Mouse (Mus musculus) heart, embryonic 11.5 days (tissue): ENCODE data around the gene Mapkap1. TPM values are rescaled to one million over a fixed set of nuclear protein-coding genes. Genes with fewer than 3 reads are reported as not detected.
"Not testable (repeated sequence)": the region's sequence is repeated elsewhere in the genome, so short reads cannot be mapped to it uniquely, and the experiment has no call there.

Source experiments
- ATAC-seq: fragments of 200-750 bp; cut with Nextera tagmentation; replicated peaks from 2 replicates; pipeline ENCODE4 v1.8.0; 2017; ENCODE audit warnings: moderate library complexity; ENCODE audit not compliant: insufficient number of reproducible peaks, low FRiP score, low TSS enrichment
- H3K27ac ChIP-seq: fragments of 300-500 bp; sonication (generic); 2 replicates; pipeline ENCODE4 v1.5.1; 2014; ENCODE audit warnings: mild to moderate bottlenecking, low read depth, low read length
- H3K27me3 ChIP-seq: fragments of 300-500 bp; sonication (generic); 2 replicates; pipeline ENCODE4 v1.6.1; 2014; ENCODE audit warnings: mild to moderate bottlenecking, low read length, mixed read lengths; ENCODE audit not compliant: control insufficient read depth, insufficient read depth
- H3K36me3 ChIP-seq: fragments of 300-500 bp; sonication (generic); 2 replicates; pipeline ENCODE4 v1.6.1; 2014; ENCODE audit warnings: mild to moderate bottlenecking, low read length, moderate library complexity, mixed read lengths; ENCODE audit not compliant: control insufficient read depth, insufficient read depth
- H3K4me1 ChIP-seq: fragments of 300-500 bp; sonication (generic); 2 replicates; pipeline ENCODE4 v1.6.1; 2014; ENCODE audit warnings: low read length; ENCODE audit not compliant: control insufficient read depth, insufficient read depth
- H3K4me2 ChIP-seq: fragments of 300-500 bp; sonication (generic); 2 replicates; pipeline ENCODE4 v1.6.1; 2014; ENCODE audit warnings: mild to moderate bottlenecking, moderate library complexity
- H3K4me3 ChIP-seq: fragments of 300-500 bp; sonication (generic); 2 replicates; pipeline ENCODE4 v1.5.1; 2014; ENCODE audit warnings: low read depth, low read length
- H3K9ac ChIP-seq: fragments of 300-500 bp; sonication (generic); 2 replicates; pipeline ENCODE4 v1.6.1; 2014; ENCODE audit warnings: mild to moderate bottlenecking, low read depth, low read length, moderate library complexity
- H3K9me3 ChIP-seq: fragments of 300-500 bp; sonication (generic); replicated peaks from 2 replicates; pipeline ENCODE4 v1.6.1; 2016; ENCODE audit warnings: low read length; ENCODE audit not compliant: control insufficient read depth
- WGBS: fragments of 180-500 bp; shearing (Covaris S2); extraction: QIAGEN DNeasy Blood & Tissue Kit; methylation state at CpG from one replicate; pipeline ENCODE4 v1.1.7; 2014; ENCODE audit not compliant: insufficient replicate concordance; 5-methylcytosine and 5-hydroxymethylcytosine counted together
- polyA plus RNA-seq: library from polyadenylated mRNA; unstranded; fragments of >200 nt; fragmentation: Nextera tagmentation; extraction: Ambion mirVana; gene quantifications from 2 replicates; pipeline ENCODE4 v1.2.1, GENCODE M21; 2014

The Mapkap1 gene
- polyA plus RNA-seq, 1 experiment from 2014 or later = 61.7 TPM

DNA sequence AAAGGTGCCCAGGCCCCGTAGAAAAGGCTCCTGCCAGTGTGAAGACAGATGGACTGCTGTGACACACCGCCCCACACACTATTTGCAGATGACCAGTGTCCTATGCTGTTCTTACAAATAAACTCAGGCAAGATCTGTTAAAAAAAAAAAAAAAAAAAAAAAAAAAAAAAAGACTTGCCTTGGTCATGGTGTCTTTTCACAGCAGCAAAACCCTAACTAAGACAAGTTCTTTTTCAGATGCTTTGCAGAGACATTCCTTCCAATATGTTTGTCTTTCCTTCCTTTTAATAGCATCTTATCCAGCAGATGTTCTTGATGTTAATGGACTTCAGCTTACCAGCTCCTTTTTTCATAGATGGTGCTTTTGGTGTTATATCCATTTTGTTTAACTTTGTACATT is 99.6 kb downstream of the Mapkap1 start:
- not testable (repeated sequence) for ATAC-seq, H3K4me1 ChIP-seq, H3K27ac ChIP-seq, H3K9me3 ChIP-seq, H3K27me3 ChIP-seq, H3K36me3 ChIP-seq, H3K4me2 ChIP-seq, H3K4me3 ChIP-seq, H3K9ac ChIP-seq
- 89% methylated on average over 2 of the region's 2 CpGs for WGBS

DNA sequence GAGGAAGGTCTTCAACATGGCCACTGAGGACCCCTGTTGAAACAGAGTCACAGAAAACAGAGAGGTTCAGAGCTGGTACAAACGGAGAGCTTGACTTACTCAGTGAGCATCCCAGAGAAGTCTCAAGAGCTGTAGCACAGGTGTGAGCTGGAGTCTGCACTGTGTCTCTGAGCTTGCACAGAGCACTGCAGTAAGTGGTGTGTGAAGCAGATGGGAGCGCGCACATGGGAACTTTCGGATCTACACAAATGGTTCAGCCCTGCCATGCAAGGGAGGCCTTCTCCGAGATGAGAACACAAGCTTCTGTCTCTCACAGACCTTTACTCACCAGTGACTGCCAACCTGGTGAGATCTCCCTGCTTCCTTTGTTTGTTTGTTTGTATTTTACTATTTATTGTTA is 103.3 kb downstream of the Mapkap1 start:
- 0 out of 2 replicates have a peak, but pooled peaks cover 3% of the 10 kb centered on the region for H3K9me3 ChIP-seq
- H3K9ac ChIP-seq = no peak overlapping the region
- WGBS = 85% methylated on average over 5 of the region's 5 CpGs
- no peaks in the 10 kb centered on the region for H3K27me3 ChIP-seq
- H3K4me1 ChIP-seq = no peaks in the 10 kb centered on the region
- H3K27ac ChIP-seq = no peak overlapping the region
- no peak for ATAC-seq
- no peak overlapping the region for H3K4me2 ChIP-seq
- no peak overlapping the region for H3K4me3 ChIP-seq
- no peaks in the 10 kb centered on the region for H3K36me3 ChIP-seq

DNA sequence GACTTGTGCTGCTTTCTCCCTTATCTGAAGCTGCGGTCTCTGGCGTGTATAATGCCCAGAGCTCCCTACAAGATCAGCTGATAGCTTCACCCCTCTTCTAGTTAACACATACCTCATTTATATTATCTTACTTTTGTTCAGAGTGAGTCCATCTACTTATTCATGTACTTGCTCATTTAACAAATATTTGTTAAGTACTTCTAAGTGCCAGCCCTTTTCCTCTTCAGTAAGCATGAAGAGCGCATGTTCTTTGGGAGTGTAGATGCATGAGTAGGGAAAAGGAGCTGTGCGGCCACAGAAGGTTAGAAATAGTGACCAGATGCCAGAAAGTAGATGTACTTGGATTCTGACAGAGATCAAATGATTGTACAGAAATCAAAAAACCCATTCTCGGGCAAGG is 108.7 kb downstream of the Mapkap1 start:
- WGBS = 84% methylated on average over 5 of the region's 5 CpGs
- no peaks in the 10 kb centered on the region for H3K27me3 ChIP-seq
- ATAC-seq = no peak

DNA sequence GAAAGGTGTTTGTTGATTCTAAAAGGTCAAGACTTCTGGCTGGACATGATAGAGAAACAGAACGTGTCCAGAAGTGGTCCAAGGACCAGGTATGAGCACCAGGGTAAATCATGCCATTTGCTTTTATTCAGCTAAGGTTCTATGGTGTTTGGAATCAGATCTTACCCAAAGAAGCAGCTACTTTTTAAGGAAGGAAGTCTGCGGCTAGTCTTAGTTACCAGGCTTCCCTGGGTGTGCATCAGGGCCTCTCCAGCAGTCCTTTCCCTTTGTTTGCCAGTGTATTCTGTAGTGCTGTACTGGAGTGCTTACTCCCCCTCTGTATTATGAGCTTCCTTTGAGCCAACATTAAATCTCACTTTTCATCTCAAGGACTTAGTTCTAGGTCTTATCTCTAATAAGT is 111.5 kb downstream of the Mapkap1 start:
- no peaks in the 10 kb centered on the region for H3K36me3 ChIP-seq
- H3K9ac ChIP-seq = no peak overlapping the region
- 78% methylated on average over 2 of the region's 2 CpGs for WGBS
- H3K4me2 ChIP-seq = no peak overlapping the region
- ATAC-seq = no peak
- no peaks in the 10 kb centered on the region for H3K9me3 ChIP-seq
- H3K27ac ChIP-seq = no peak overlapping the region
- no peaks in the 10 kb centered on the region for H3K4me1 ChIP-seq
- H3K4me3 ChIP-seq = no peak overlapping the region
- H3K27me3 ChIP-seq = no peaks in the 10 kb centered on the region

More for the DNA sequence above, 108.7 kb downstream of the Mapkap1 start:
- H3K9ac ChIP-seq = no peak overlapping the region
- no peak overlapping the region for H3K4me2 ChIP-seq
- no peaks in the 10 kb centered on the region for H3K4me1 ChIP-seq
- no peaks in the 10 kb centered on the region for H3K36me3 ChIP-seq
- H3K9me3 ChIP-seq = no peaks in the 10 kb centered on the region
- H3K27ac ChIP-seq = no peak overlapping the region
- no peak overlapping the region for H3K4me3 ChIP-seq

- H3K27ac ChIP-seq = no peak overlapping the region
- no peaks in the 10 kb centered on the region for H3K27me3 ChIP-seq
- 84% methylated on average over 5 of the region's 5 CpGs for WGBS
- no peaks in the 10 kb centered on the region for H3K9me3 ChIP-seq
- H3K9ac ChIP-seq = no peak overlapping the region
- ATAC-seq = no peak
- no peak overlapping the region for H3K4me2 ChIP-seq
- no peak overlapping the region for H3K4me3 ChIP-seq
- H3K36me3 ChIP-seq = no peaks in the 10 kb centered on the region
- H3K4me1 ChIP-seq = no peaks in the 10 kb centered on the region
Observed at GRCm38 (mm10) chr2:34518526-34518925, 112.0 kb downstream of the Mapkap1 start.

- H3K4me1 ChIP-seq = no peaks in the 10 kb centered on the region
- H3K36me3 ChIP-seq = no peaks in the 10 kb centered on the region
- H3K4me3 ChIP-seq = no peak overlapping the region
- no peaks in the 10 kb centered on the region for H3K9me3 ChIP-seq
- no peak for ATAC-seq
- no peak overlapping the region for H3K27ac ChIP-seq
- WGBS = 36% methylated on average over 6 of the region's 6 CpGs
- no peak overlapping the region for H3K9ac ChIP-seq
- no peak overlapping the region for H3K4me2 ChIP-seq
- no peaks in the 10 kb centered on the region for H3K27me3 ChIP-seq
Observed at GRCm38 (mm10) chr2:34519525-34519924, 113.0 kb downstream of the Mapkap1 start.

- Histone ChIP-seq H3K36me3 (no peaks in the 10 kb centered on the region), H3K9me3 (no peaks in the 10 kb centered on the region), H3K4me3 (no peak overlapping the region), H3K9ac (no peak overlapping the region), H3K4me2 (no peak overlapping the region), H3K27me3 (no peaks in the 10 kb centered on the region), H3K4me1 (no peaks in the 10 kb centered on the region), H3K27ac (no peak overlapping the region)
- 88% methylated on average over 3 of the region's 3 CpGs for WGBS
- ATAC-seq = no peak
Observed at GRCm38 (mm10) chr2:34521384-34521783, 114.8 kb downstream of the Mapkap1 start.

DNA sequence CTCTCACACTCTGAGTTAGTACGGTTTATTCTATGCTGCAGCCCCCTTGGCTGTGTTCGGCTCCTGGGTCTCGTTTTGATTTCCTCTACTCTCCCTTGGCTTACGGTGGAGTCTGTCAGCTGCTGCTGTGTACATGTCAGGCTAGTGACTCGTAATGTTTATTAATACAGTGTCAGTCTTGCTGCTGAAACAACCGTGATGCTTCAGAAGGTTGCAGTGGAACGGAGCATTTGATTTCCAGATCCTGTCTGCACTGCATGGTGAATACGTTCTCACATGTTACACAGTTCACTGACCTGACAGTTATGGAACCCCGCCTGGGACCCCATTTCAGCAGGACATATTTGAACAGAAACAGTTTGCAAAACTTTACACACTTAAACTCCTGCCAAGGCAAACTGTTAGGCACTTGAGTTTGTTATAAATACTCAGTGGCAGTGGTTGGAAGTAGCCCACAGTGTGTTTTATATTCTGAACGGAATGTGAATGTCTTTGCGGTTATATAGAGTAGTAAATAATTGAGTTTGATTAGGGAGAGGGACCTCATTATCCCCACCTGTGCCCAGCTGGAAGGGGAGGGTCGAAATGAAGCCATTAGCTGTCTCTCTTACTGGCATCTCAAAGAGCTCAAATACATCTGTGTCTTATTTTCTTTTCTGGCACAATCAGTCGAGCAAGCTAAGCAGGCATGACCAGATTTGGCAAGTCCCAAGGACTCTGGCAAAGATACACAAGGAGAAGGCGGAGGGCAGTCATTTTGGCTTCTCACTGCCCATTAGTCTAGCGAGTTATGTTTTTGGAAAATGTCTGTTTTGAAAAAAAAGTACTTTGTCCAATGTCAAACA is 120.2 kb downstream of the Mapkap1 start:
- H3K36me3 ChIP-seq = no peaks in the 10 kb centered on the region; the same call in 1 of the 2 replicates
- no peak overlapping the region for H3K4me3 ChIP-seq
- H3K9ac ChIP-seq = no peak overlapping the region
- WGBS = 75% methylated on average over 15 of the region's 15 CpGs
- no peaks in the 10 kb centered on the region for H3K27me3 ChIP-seq
- no peaks in the 10 kb centered on the region for H3K4me1 ChIP-seq
- no peak overlapping the region for H3K4me2 ChIP-seq
- ATAC-seq = no peak
- no peaks in the 10 kb centered on the region for H3K9me3 ChIP-seq
- H3K27ac ChIP-seq = no peak overlapping the region

DNA sequence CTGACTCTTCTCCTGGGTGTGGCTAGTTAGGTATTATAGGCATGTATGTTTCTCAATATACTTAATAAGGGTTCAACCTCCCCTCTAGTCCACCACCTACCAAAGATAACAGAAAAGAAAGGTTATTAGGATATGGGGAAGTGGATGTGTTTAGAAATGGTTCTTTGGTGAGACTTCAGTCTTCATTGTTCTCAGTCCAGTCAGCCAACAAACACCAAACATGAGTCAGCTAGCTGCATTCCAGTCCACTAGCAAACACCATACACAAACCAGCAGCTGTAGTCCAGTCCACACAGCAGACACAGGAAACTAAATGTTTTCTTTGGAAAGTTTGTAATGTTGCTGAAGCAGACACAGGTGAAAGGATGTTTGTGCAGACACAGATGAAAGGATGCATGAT is 121.9 kb downstream of the Mapkap1 start:
- no peak overlapping the region for H3K4me2 ChIP-seq
- H3K36me3 ChIP-seq = no peaks in the 10 kb centered on the region; the same call in 1 of the 2 replicates
- no peaks in the 10 kb centered on the region for H3K27me3 ChIP-seq
- no peak overlapping the region for H3K27ac ChIP-seq
- no peak for ATAC-seq
- no peak overlapping the region for H3K9ac ChIP-seq
- peaks cover 5% of the 10 kb centered on the region; the same call in 1 of the 2 replicates for H3K4me1 ChIP-seq
- no peak overlapping the region for H3K4me3 ChIP-seq
- no peaks in the 10 kb centered on the region for H3K9me3 ChIP-seq
